ENCODE assay signal across 10 mouse cellular contexts in the genomic region with DNA sequence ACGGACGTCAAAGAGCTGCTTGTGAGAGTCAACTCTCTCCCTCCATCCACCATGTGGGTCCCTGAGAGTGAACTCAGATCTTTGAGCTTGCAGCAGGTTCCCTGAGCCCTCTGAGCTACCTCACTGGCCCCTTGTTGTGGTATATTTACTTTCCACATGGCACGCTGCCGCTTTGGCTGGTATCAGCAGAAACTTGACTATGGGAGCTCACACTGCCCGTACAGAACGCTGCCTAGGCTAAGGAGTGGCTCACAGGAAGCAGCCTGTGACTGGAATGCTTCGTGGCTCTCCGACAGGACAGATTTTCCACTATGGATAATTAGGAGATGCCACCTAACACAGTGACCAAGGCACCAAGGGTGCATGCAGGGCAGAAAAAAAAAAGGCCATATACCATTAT. TPM values are rescaled to one million over a fixed set of nuclear protein-coding genes. Genes with fewer than 3 reads are reported as not detected.
A peak's percentile ranks its signal among the peaks of the same experiment; 100 is the strongest.
DNase-seq lines count a peak whose midpoint lies in the region; ATAC-seq lines count a peak whose summit lies in the region.
"Had no signal": no experiment of that assay in that cellular context is flagged by ENCODE, and none has a peak within 500 bp of the region (broad histone marks: within the 10 kb centered on the region; RNA-seq: fewer than 3 reads in every experiment).

No protein-coding gene starts in this region.

- H3K4me3 ChIP-seq in heart, embryonic 13.5 days = no peak overlapping the region
- no peak overlapping the region for H3K4me3 ChIP-seq in limb, embryonic 13.5 days

- peaks cover 90% of the 10 kb centered on the region for H3K36me3 ChIP-seq in heart, embryonic 13.5 days
- peaks cover 65% of the 10 kb centered on the region for H3K36me3 ChIP-seq in limb, embryonic 13.5 days

- no peak for ATAC-seq in heart, embryonic 13.5 days (ENCODE audit: extremely low read depth, insufficient number of reproducible peaks, low FRiP score, low TSS enrichment)
- ATAC-seq in limb, embryonic 13.5 days (ENCODE audit: low FRiP score, low read depth) = no peak
- no peak for ATAC-seq in megakaryocyte progenitor cell, adult 5-6 weeks (replicated peaks; ENCODE audit: poor library complexity)
- ATAC-seq in inflammation-experienced regulatory T-cells, adult 6 months = no peak

- no peaks in the 10 kb centered on the region for H3K9me3 ChIP-seq in heart, embryonic 13.5 days
- no peaks in the 10 kb centered on the region for H3K9me3 ChIP-seq in limb, embryonic 13.5 days

- H3K27me3 ChIP-seq in heart, embryonic 13.5 days (replicated peaks) = no peaks in the 10 kb centered on the region
- no peaks in the 10 kb centered on the region for H3K27me3 ChIP-seq in limb, embryonic 13.5 days

- no peak for DNase-seq in heart, adult 8-10 months (ENCODE audit: low spot score)
- DNase-seq in thymus, postnatal 4 days = peak; percentile 15
- DNase-seq in thymus, postnatal 25 days = no peak
- no peak for DNase-seq in spleen, postnatal 14 days (ENCODE audit: low spot score in 2 of 2)
- DNase-seq: cerebellum, adult 9-10 months; kidney, postnatal 10 days had no signal

- 0 out of 2 replicates have a peak overlapping the region, but pooled peaks have one; percentile 10 for H3K27ac ChIP-seq in heart, embryonic 13.5 days (replicated peaks)
- peak overlapping the region; percentile 53 for H3K27ac ChIP-seq in limb, embryonic 13.5 days

- no peak overlapping the region for H3K9ac ChIP-seq in heart, embryonic 13.5 days
- no peak overlapping the region for H3K9ac ChIP-seq in limb, embryonic 13.5 days

- H3K4me1 ChIP-seq in heart, embryonic 13.5 days = no peaks in the 10 kb centered on the region
- peaks cover 16% of the 10 kb centered on the region for H3K4me1 ChIP-seq in limb, embryonic 13.5 days

- H3K4me2 ChIP-seq in heart, embryonic 13.5 days = no peak overlapping the region
- H3K4me2 ChIP-seq in limb, embryonic 13.5 days (replicated peaks) = peak overlapping the region; percentile 36

- WGBS in heart, embryonic 13.5 days = 72% methylated on average over 8 of the region's 8 CpGs
- 40% methylated on average over 8 of the region's 8 CpGs for WGBS in limb, embryonic 13.5 days

RNA-seq across cellular contexts. Expression of a gene that starts 23.8 kb away (rescaled TPM):
- polyA plus RNA-seq in heart, embryonic 13.5 days (2015; fragmentation: Nextera tagmentation; extraction: Ambion mirVana) = 71.3 and 81.0 TPM in 2 replicates
- 100 to 1,000 TPM; 272 to 301 (median 290) TPM for total RNA-seq in heart, adult 8-10 months (2022)
- 70.9 and 75.4 TPM in 2 replicates for polyA plus RNA-seq in limb, embryonic 13.5 days (2015; fragmentation: Nextera tagmentation; extraction: Ambion mirVana)
- total RNA-seq in megakaryocyte progenitor cell, adult 5-6 weeks (2015) = 117 and 125 TPM in 2 replicates
- total RNA-seq in megakaryocyte progenitor cell, adult 5-6 weeks (2017) = 36.0 and 36.6 TPM in 2 replicates
- polyA plus RNA-seq in inflammation-experienced regulatory T-cells, adult 6 months (2017; shearing (Covaris generic)) = 100 to 1,000 TPM in 1 of 3 experiments, 10 to 100 TPM in 2; 90.9 to 102 (median 95.5) TPM

RNA-seq across cellular contexts. Expression of a gene that starts 49.7 kb away (rescaled TPM):
- 0.17 TPM in 1 of 2 replicates, not detected in the other for polyA plus RNA-seq in heart, embryonic 13.5 days (2015; fragmentation: Nextera tagmentation; extraction: Ambion mirVana)
- total RNA-seq in heart, adult 8-10 months (2022) = not detected
- 0.17 and 0.29 TPM in 2 replicates for polyA plus RNA-seq in limb, embryonic 13.5 days (2015; fragmentation: Nextera tagmentation; extraction: Ambion mirVana)
- total RNA-seq in megakaryocyte progenitor cell, adult 5-6 weeks (2015) = not detected in 2 replicates
- 1.1 TPM in 1 of 2 replicates, not detected in the other for total RNA-seq in megakaryocyte progenitor cell, adult 5-6 weeks (2017)
- not detected for polyA plus RNA-seq in inflammation-experienced regulatory T-cells, adult 6 months (2017; shearing (Covaris generic))
